Mouse (Mus musculus) ES-E14 (cell line): Measurements from ENCODE around the gene Adamts16.

Source experiments
- CHD2 ChIP-seq: IDR thresholded peaks from 2 replicates; pipeline ENCODE4 v1.6.1; 2014; ENCODE audit warnings: mild to moderate bottlenecking, low read depth, low read length, inconsistent platforms
- HCFC1 ChIP-seq: IDR thresholded peaks from 2 replicates; pipeline ENCODE4 v1.6.1; 2012; ENCODE audit warnings: low read length, inconsistent platforms, borderline replicate concordance; ENCODE audit not compliant: insufficient read depth
- MAFK ChIP-seq: IDR thresholded peaks from 2 replicates; pipeline ENCODE4 v1.6.1; 2014; ENCODE audit warnings: mild to moderate bottlenecking, low read depth, low read length, inconsistent platforms; ENCODE audit not compliant: insufficient read depth
- ZC3H11A ChIP-seq: IDR thresholded peaks from 2 replicates; pipeline ENCODE4 v1.6.1; 2012; ENCODE audit warnings: low read depth, mild to moderate bottlenecking, inconsistent platforms, low read length, borderline replicate concordance

DNA sequence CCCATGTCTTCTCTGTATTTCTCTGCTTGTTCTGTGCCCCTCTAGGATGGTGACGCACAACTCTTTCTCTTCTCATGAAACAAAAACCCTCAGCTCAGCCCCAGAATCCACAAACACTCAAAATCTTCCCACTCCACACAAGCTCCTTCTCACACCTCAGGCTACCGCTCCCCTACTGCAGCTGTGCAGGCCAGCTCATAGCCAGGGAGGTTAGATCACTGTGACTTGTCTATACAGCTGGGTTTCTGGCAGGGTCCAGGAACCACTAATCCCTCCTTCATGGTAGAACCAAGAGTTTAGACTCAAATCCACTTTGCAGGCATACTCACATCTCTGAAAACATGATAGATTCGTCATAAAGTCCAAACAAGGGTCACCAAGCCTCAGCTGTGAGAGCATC, 161.3 kb downstream of the Adamts16 start:
- TF ChIP-seq ZC3H11A, result no peak
- TF ChIP-seq HCFC1, result no peak
- TF ChIP-seq CHD2, result no peak
- TF ChIP-seq MAFK, result no peak
